Mouse (Mus musculus) right cerebral cortex, adult 18-20 months (tissue): ENCODE measurements around the gene Rasa3.

Experiments used
- DNase-seq: peaks from one replicate; pipeline ENCODE4 v3.0.0; 2022; ENCODE audit warnings: mixed read lengths

Gene Rasa3

DNA sequence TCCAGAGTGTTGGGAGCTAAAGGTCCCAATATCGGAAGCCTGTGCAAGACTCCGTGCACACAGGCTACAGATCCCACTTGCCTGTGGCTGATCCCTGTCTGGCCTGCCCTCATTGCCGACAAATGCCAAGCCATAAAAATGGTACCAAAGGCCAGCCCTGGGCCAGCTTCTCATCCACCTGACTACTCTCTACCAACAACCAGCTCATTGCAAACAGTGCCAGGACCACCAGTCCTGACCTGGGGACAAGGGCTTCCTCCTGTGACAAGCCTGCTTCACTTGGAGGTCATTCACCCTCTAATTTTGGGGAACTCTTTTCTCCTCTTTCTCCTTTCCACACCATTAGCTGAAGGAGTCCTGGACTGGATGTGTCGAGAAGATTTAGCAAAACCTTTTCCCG is 29.8 kb downstream of the Rasa3 start:
- no peak for DNase-seq

- DNase-seq: no peak
Measured at GRCm38 (mm10) chr8:13644932-13645676, 32.3 kb downstream of the Rasa3 start.

- peak; percentile 85 for DNase-seq
Measured at GRCm38 (mm10) chr8:13644155-13644554, 33.2 kb downstream of the Rasa3 start.

GRCm38 (mm10) chr8:13642659-13643181 is 34.7 kb downstream of the Rasa3 start:
- no peak for DNase-seq

- DNase-seq: no peak
Measured at GRCm38 (mm10) chr8:13641206-13641605, 36.2 kb downstream of the Rasa3 start.

GRCm38 (mm10) chr8:13640452-13640883 is 36.9 kb downstream of the Rasa3 start:
- no peak for DNase-seq

DNA sequence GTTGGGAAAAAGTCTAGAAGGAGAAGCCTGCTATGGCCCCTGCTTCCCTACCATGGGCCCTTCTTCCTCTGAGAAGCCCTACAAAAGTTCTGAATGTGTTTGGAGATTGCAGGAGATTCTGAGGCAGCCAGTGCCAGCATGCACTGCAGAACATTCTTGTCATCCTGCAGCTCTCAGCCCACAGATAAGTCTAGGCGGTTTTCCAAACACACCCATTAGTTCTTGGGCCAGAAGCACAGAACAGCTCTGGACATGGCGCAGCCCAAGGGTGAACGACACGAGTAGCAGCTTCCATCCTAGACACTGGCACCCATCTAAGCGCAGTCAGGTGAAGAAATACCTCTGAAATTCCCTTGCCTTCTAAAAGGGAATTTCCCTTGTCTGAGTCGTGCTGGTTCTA is 44.3 kb downstream of the Rasa3 start:
- DNase-seq: no peak

DNA sequence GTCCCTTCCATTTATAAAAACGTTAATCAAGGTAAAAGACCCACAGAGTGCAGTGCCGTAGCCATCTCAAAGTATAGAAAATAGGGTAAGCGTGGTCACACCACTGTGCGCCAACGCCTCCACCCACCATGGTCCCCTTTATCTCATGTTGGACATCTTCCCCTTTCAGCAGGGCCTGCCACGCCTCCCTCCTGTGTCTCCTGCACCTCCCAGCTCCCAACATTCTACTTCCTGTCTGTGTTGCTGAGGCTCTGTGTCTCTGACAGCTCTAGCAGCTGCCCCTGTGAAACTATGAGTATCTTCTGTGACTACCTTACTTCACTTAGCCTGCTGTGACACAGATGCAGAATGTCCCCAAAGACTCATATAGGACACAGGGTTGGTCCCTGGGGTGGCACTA is 45.1 kb downstream of the Rasa3 start:
- DNase-seq: no peak

DNA sequence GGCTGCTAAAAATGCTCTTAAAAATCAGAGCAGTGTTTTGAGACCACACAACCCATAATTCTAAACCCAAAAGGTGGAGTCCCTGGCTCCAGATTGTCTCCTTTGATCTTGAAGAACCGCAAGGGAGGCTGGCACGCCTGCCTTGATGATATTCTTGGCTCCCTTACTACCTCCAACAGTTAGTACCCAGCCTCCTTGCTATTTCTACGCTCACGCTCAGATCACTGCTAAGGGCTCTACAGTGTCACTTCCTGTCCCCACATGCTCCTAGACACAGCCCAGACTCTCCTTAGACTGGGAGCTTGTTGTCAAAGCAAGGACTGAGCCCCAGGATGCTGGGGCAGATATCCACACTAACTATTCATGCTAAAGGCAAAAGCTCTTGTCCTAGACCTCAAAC is 46.6 kb downstream of the Rasa3 start:
- no peak for DNase-seq

DNA sequence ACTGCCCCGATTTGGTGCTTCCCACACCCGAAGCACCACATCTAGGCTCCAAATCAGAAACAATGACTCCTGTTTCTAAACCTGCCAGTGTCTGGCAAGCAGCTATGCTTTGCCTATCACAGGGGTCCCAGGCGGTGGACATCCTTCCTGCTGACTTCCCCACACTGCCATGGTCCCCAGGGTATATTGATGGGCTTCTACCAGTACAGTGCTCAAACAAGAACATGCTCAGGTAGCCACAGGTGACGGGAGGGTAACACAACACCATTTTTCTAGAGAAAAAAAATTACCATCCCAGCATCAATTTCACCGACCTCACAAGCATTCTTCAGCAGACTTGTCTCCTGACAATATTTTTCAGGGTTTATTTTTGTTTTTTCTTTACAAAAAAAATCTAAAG is 47.2 kb downstream of the Rasa3 start:
- DNase-seq: no peak

GRCm38 (mm10) chr8:13629351-13630090 is 47.9 kb downstream of the Rasa3 start:
- DNase-seq: no peak

- no peak for DNase-seq
Measured at GRCm38 (mm10) chr8:13628067-13628466, 49.3 kb downstream of the Rasa3 start.

DNA sequence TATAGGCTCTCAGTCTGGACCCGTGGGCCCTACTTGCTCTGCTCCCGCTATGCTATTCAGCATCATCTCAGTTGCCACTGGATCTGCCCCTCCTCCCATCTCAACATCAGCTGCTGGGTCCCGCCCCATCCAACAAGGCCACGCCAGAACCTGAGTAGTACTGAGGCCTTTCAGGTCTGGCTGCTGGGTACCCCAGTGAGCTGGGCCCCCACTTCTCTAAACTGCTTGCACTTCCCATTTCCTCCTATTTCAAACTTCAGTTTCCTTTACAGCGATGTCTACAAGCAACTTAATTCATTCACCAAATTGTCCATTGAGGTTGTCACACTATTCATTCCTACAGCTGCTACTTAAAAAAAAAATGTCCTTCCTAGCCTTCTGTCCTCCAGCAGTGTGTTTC is 49.8 kb downstream of the Rasa3 start:
- no peak for DNase-seq

DNA sequence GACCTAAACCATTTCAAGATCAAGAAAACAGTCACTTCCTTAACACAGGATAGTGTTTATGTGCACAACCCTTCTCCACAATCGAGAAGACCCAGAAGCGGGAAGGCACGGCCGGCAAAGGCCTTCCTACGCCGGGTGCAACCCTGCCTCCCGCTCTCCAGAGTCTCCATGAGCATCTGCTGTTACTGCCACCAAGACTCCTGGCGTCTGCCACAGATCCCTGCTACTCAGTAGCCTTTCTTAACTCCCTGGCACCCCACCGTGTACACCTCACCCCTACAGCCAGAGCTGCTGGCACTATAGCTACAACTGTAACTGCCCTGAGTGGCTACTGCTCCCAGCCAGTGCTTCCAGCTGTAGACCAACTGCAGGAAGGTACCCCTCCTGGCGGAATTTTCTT is 51.3 kb downstream of the Rasa3 start:
- no peak for DNase-seq

- DNase-seq: no peak
Measured at GRCm38 (mm10) chr8:13625281-13625970, 52.0 kb downstream of the Rasa3 start.

DNA sequence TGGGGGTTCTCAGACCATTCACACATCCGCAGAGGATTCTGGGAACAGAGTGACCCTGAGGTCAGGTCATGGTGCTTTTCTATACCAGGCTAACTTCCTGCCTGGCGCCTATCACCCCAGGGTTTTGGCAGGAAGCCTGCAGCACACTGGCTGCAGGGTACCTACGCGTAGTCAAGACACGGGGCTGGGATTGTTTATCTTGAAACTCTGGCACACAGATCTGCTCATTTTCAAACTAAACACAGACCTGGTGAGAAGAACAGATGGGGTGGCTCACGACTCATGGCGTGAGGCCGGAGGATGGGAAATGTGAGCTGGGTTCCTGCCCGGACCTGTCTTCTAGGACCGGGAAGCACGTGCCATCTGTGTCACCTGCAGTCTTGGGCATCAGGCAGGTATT is 52.5 kb downstream of the Rasa3 start:
- DNase-seq: peak; percentile 84

- no peak for DNase-seq
Measured at GRCm38 (mm10) chr8:13623911-13624421, 53.4 kb downstream of the Rasa3 start.

- DNase-seq: no peak
Measured at GRCm38 (mm10) chr8:13623038-13623750, 54.2 kb downstream of the Rasa3 start.

DNA sequence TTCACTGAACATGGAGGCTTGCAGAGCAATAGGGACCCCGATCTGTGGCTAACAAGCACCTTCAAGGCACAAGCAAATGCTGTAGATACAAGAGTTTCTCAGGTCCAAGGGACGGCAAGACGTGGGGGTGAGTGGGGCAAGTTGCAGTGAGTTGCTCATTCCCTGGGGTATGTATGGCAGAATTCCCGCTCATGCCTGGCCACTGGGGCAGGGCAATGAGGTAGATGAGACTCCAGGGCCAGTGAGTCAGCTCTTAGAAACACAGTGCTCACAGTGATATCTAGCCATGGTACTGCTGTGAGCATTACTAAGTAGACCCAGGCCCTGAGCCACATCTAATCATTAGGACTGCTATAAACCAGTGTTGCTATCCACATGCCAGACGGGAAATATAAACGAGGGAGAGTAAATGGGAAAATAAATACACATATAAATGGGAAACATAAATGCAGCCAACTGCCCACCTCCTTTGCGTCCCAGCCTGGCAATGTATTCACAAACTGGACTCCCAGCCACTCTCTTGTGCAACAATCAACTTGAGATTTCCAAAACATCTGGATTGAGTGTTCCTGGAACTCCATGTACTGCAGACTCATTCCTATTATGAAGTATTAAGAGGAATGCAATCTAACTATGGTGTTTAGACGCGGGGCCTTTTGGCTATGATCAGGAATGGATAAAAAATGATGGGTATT is 57.0 kb downstream of the Rasa3 start:
- DNase-seq: no peak

GRCm38 (mm10) chr8:13616831-13617505 is 60.4 kb downstream of the Rasa3 start:
- DNase-seq: no peak

DNA sequence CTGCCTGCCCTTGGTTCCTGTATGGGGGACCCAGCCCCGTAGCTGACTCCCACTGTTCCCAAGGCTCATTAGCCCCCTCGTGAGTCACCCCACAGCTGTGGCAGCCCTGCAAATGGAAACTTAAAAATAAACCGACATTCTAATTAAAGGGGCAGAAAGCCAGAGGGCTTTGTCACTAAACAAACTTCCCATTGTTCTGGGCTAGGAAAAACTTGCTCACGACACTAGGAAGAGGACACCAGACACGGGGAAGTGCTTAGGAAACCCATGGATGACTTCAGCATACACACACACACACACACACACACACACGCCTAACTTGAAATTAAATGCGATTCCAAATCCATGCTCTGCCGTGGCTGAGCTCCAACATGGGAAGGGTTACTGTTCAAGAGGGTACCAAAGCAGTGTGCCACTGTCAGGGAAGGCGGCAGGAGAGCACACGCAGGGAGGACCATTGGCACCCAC is 62.4 kb downstream of the Rasa3 start:
- no peak for DNase-seq
